Mouse (Mus musculus) testis, adult 2 months (tissue): ENCODE measurements at regions not wholly inside any gene's neighbourhood (a gene's known extent, or its start where the extent isn't known, plus 50 kb on each side); places are given as distances from the start of the nearest gene placed in this dataset.

Experiments used
- CTCF ChIP-seq: fragments of 200-500 bp; IDR thresholded peaks from 2 replicates; pipeline ENCODE4 v1.5.1; 2012; ENCODE audit warnings: low read depth, mild to moderate bottlenecking, inconsistent platforms, low read length, moderate library complexity; ENCODE audit not compliant: control insufficient read depth, insufficient read depth, insufficient replicate concordance
- POLR2A ChIP-seq: fragments of 200-500 bp; IDR thresholded peaks from 2 replicates; pipeline ENCODE4 v1.6.1; 2012; ENCODE audit warnings: low read depth, mild to moderate bottlenecking, inconsistent platforms, low read length, moderate library complexity; ENCODE audit not compliant: control insufficient read depth

DNA sequence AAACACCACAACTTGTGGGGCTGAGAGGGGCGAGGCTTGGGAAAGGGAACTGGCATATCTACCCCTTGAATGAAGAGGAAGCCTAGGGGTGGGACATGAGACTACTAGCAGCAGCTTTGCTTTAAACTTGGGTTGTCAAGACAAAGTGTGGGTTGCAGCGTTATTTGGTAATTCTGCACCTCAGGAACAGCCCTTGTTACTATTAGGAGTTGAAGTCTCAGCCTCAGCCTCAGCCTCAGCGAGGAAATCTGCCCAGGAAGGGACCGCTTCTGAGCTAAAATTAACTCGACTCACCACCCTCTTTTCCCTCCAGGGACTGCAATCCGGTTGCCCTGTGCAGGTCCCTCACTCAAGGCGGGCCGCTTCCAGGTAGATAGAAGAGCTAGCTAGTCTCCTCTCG is 86.4 kb upstream of the Hsd17b12 start:
- no peak for TF ChIP-seq POLR2A
- TF ChIP-seq CTCF = no peak
